Mouse (Mus musculus) hindbrain, embryonic 11.5 days (tissue): ENCODE measurements around the gene Cabin1. TPM values are rescaled to one million over a fixed set of nuclear protein-coding genes. Genes with fewer than 3 reads are reported as not detected.

ENCODE experiments used
- ATAC-seq: fragments of 200-750 bp; cut with Nextera tagmentation; 2 replicates; pipeline ENCODE4 v1.8.0; 2017; ENCODE audit warnings: mild to moderate bottlenecking, moderate TSS enrichment, moderate library complexity; ENCODE audit not compliant: low FRiP score
- DNase-seq: peaks from one replicate; pipeline ENCODE4 v3.0.0-alpha.2; 2015; ENCODE audit warnings: low spot score
- H3K27ac ChIP-seq: fragments of 300-500 bp; sonication (generic); 2 replicates; pipeline ENCODE4 v1.5.1; 2014; ENCODE audit warnings: mild to moderate bottlenecking, low read depth, low read length
- H3K27me3 ChIP-seq: fragments of 300-500 bp; sonication (generic); 2 replicates; pipeline ENCODE4 v1.6.1; 2014; ENCODE audit warnings: mild to moderate bottlenecking, low read length, moderate library complexity, mixed read lengths; ENCODE audit not compliant: control insufficient read depth, insufficient read depth
- H3K36me3 ChIP-seq: fragments of 300-500 bp; sonication (generic); 2 replicates; pipeline ENCODE4 v1.6.1; 2014; ENCODE audit warnings: mild to moderate bottlenecking, low read length, moderate library complexity, mixed read lengths; ENCODE audit not compliant: control insufficient read depth, insufficient read depth
- H3K4me1 ChIP-seq: fragments of 300-500 bp; sonication (generic); replicated peaks from 2 replicates; pipeline ENCODE4 v1.6.1; 2014; ENCODE audit warnings: low read length, mixed read lengths; ENCODE audit not compliant: control insufficient read depth, insufficient read depth
- H3K4me2 ChIP-seq: fragments of 300-500 bp; sonication (generic); replicated peaks from 2 replicates; pipeline ENCODE4 v1.6.1; 2014; ENCODE audit warnings: mild to moderate bottlenecking, low read depth, low read length
- H3K4me3 ChIP-seq: fragments of 300-500 bp; sonication (generic); 2 replicates; pipeline ENCODE4 v1.5.1; 2014; ENCODE audit warnings: low read depth, low read length
- H3K9ac ChIP-seq: fragments of 300-500 bp; sonication (generic); 2 replicates; pipeline ENCODE4 v1.6.1; 2014; ENCODE audit warnings: low read depth, low read length
- H3K9me3 ChIP-seq: fragments of 300-500 bp; sonication (generic); 2 replicates; pipeline ENCODE4 v1.6.1; 2016; ENCODE audit warnings: low read length; ENCODE audit not compliant: control insufficient read depth
- WGBS: fragments of 180-500 bp; shearing (Covaris S2); extraction: QIAGEN DNeasy Blood & Tissue Kit; methylation state at CpG from one replicate; pipeline ENCODE4 v1.1.7; 2014; 5-methylcytosine and 5-hydroxymethylcytosine counted together
- polyA plus RNA-seq: library from polyadenylated mRNA; unstranded; fragments of >200 nt; fragmentation: Nextera tagmentation; extraction: Ambion mirVana; gene quantifications from 2 replicates; pipeline ENCODE4 v1.2.1, GENCODE M21; 2014

Cabin1 gene
- 34.8 and 40.9 TPM in 2 replicates for polyA plus RNA-seq

- peak within 1 kb of the TSS; percentile 81 for H3K9ac ChIP-seq
- ATAC-seq (peak; percentile 98), DNase-seq (peak; percentile 99)
- H3K9me3 ChIP-seq = no peaks in the 10 kb centered on the region
- H3K4me3 ChIP-seq = peak within 1 kb of the TSS; percentile 89
- H3K36me3 ChIP-seq = no peaks in the 10 kb centered on the region
- no peaks in the 10 kb centered on the region for H3K27me3 ChIP-seq
- peak within 1 kb of the TSS; percentile 67 for H3K4me2 ChIP-seq
- under 1% methylated on average over 59 of the region's 61 CpGs for WGBS
- H3K27ac ChIP-seq = peak within 1 kb of the TSS; percentile 47; the same call in 1 of the 2 replicates
- 0 out of 2 replicates have a peak, but pooled peaks cover 4% of the 10 kb centered on the region for H3K4me1 ChIP-seq
Observed at GRCm38 (mm10) chr10:75763682-75764518, at the start of gene Cabin1. Gene Cabin1 (minus strand): TSS chr10:75764341.

DNA sequence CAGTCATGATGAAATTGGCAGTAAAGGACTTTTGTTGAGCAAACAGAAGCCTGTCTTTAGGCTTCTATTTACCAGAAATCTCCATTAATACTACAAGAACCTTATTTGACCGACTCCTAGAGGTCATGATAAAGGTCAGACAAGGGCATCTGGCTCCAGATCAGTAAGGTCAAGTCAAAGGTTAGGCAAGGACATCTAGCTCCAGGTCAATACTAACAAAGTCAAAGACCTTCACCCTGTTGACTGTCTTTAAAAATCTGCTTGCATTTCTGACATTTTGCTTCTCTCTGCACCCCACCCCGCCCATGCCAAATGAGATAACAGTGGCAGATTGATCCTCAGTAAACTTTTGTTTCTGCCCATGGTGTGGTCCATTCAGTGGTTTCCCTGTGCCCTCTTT, 40.1 kb upstream of the Cabin1 start:
- Histone ChIP-seq H3K27me3 (no peaks in the 10 kb centered on the region), H3K4me3 (no peak overlapping the region), H3K4me1 (no peaks in the 10 kb centered on the region), H3K27ac (no peak overlapping the region), H3K9ac (no peak overlapping the region), H3K9me3 (no peaks in the 10 kb centered on the region), H3K4me2 (no peak overlapping the region), H3K36me3 (no peaks in the 10 kb centered on the region)
- WGBS = 74% methylated on average over 2 of the region's 2 CpGs
- ATAC-seq = no peak
- no peak for DNase-seq

DNA sequence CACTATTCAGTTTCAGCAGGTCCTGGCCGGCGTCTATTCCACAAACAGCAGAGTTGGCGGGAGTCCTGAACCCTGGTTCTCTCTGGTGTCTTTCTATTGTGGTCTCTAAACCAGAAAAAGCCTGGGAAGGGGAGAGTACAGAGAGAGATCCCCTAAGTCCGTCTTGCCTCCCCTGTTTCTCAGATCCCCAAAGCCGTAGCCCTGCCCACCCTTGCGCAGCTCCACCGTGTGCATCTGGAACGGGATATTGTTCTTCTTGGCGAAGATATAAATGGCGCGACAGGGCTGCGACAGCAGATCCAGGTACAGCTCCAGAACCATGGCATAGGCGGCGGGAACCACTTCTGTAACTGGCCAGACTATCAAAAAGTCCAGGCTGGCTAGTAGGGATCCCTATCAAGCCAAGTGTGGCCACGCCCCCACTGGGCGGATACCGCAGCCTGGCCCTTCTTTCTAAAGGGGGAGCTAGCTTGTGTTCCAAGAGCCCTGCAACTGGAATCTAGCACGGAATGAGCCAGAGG, 34.1 kb upstream of the Cabin1 start, which contains the start of gene Gstt1:
TSS of gene Gstt1 (minus strand) at position 409 of the 521 bp plus-strand sequence.
- Histone ChIP-seq H3K4me2 (peak within 1 kb of the TSS; percentile 78), H3K27ac (no peak within 1 kb of the TSS)
- no peak for ATAC-seq

DNA sequence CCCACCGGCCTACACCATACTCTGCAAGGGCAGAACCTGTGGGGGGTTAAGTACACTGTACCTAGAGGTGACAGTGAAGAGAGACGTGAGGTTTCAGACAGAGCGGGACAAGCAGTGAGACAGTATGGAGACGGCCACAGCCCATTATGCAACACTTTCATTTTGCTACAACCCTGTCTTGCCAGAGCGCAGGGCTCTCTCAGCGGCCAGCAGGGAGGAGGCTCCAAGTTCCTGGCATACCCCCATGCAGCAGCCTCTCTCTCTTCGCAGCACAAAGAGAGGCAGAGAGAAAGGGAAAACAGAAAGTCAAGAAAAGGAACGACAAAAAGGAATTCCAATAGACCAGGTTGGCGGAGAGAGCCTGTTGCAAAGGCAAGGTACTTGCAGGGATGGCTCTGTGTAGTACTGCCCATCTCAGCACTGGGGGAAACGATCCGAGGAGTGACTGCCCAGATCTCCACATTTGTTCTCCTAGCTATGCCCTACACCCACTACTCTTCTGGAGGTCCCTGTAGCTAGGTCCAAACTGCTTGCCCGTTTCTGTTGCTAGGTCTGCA, 33.6 kb upstream of the Cabin1 start:
- ATAC-seq (peak; percentile 51; the same call in 1 of the 2 replicates), DNase-seq (peak; percentile 52)
- H3K4me3 ChIP-seq = peak overlapping the region; percentile 37
- H3K9ac ChIP-seq = peak overlapping the region; percentile 61
- H3K36me3 ChIP-seq = no peaks in the 10 kb centered on the region
- H3K4me2 ChIP-seq = peak overlapping the region; percentile 78
- H3K27ac ChIP-seq = no peak overlapping the region
- H3K4me1 ChIP-seq = peaks cover 4% of the 10 kb centered on the region
- no peaks in the 10 kb centered on the region for H3K9me3 ChIP-seq
- H3K27me3 ChIP-seq = peaks cover 4% of the 10 kb centered on the region; the same call in 1 of the 2 replicates
- under 1% methylated on average over 12 of the region's 12 CpGs for WGBS

More for the DNA sequence above, 34.1 kb upstream of the Cabin1 start, which contains the start of gene Gstt1:
- Histone ChIP-seq H3K4me3 (peak within 1 kb of the TSS; percentile 37), H3K9ac (peak within 1 kb of the TSS; percentile 61), H3K4me1 (peaks cover 4% of the 10 kb centered on the region), H3K9me3 (no peaks in the 10 kb centered on the region), H3K36me3 (no peaks in the 10 kb centered on the region), H3K27me3 (peaks cover 4% of the 10 kb centered on the region; the same call in 1 of the 2 replicates)
- 2% methylated on average over 18 of the region's 18 CpGs for WGBS
- DNase-seq = peak; percentile 61

DNA sequence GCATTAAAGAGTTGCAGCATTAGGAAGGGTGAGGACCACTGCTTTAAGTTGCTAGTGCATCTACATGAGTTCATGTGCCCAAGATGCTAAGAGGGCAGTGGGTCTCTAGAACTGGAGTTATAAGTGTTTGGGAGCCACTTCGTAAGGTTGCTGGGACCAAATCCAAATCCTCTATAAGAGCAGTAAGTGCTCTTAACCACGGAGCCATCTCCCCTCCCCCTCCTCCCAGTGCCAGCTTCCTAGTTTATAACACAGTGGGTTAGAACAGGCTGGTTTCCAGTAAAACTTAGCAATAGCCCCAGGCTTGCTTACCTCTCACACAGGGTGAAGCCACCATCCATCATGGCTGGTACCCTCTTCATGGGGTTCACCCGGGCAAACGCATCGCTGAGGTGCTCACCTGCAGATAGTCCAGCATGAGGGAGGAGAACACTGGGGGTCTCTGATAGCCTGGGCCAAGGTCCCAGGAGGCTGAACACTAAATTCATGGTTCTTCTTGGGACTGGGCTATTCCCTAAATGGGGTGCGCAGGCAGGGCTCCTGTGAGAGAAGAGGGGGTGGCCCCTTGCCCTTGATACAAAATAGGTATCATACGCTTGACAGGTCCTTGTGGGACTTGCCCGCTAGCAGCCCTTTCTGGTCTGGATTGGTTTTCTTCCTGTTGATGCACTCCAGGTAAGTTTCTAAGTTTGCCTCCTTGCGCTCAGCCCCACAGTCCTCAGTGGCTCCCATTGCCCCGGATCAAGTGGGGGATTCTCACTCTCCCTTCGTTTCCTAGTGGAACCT, 32.8 kb upstream of the Cabin1 start:
- DNase-seq (no peak), ATAC-seq (no peak)
- Histone ChIP-seq H3K4me2 (peak overlapping the region; percentile 78), H3K9me3 (no peaks in the 10 kb centered on the region), H3K36me3 (no peaks in the 10 kb centered on the region), H3K27me3 (peaks cover 4% of the 10 kb centered on the region; the same call in 1 of the 2 replicates), H3K4me3 (peak overlapping the region; percentile 37), H3K27ac (no peak overlapping the region), H3K9ac (no peak overlapping the region), H3K4me1 (peaks cover 4% of the 10 kb centered on the region)
- 42% methylated on average over 11 of the region's 11 CpGs for WGBS

DNA sequence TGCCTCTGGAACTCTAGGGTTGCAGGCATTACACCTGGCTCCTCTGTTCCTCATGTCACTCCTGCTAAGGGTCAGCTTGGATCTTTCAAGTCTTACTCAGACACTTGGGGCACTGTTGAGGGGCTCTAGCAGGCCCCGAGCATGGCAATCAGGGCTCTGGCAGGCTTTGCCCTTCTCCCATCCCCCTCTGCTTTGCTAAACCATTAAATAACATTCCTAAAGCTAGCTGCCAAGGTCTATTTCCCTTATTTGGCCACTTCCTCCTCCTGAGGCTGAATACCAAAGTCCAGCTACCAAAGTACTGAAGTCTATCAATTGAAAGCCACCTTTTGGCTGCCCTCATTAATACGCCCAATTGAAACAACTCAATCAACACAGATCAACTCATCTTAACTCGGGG, 30.7 kb upstream of the Cabin1 start:
- no peak overlapping the region for H3K9ac ChIP-seq
- no peak for ATAC-seq
- H3K36me3 ChIP-seq = no peaks in the 10 kb centered on the region
- H3K4me3 ChIP-seq = no peak overlapping the region
- peaks cover 4% of the 10 kb centered on the region; the same call in 1 of the 2 replicates for H3K27me3 ChIP-seq
- 40% methylated on average over 3 of the region's 3 CpGs for WGBS
- no peak overlapping the region for H3K27ac ChIP-seq
- no peaks in the 10 kb centered on the region for H3K9me3 ChIP-seq
- no peak overlapping the region for H3K4me2 ChIP-seq
- no peak for DNase-seq
- peaks cover 4% of the 10 kb centered on the region for H3K4me1 ChIP-seq

GRCm38 (mm10) chr10:75790773-75791172, 26.6 kb upstream of the Cabin1 start:
- WGBS = 22% methylated on average over 7 of the region's 7 CpGs
- H3K9ac ChIP-seq = no peak overlapping the region
- no peak for ATAC-seq

DNA sequence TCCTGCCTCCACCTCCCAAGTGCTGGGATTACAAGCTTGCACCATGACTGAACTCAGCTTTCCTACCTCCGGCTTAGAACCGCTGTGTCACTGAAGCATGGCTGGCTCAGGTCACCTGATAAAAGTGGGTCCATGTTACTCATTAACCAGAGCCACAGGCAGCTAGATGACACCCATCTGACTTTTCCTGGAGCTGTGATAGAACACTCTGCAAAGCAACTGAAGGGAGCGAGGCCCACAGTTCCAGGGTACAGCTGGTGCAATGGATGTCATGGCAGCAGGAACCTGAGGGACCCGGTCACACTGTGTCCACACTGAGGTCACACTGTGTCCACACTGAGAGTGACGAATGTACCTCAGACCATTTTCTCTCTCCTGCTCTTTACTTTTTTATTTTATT, 25.7 kb upstream of the Cabin1 start:
- H3K36me3 ChIP-seq = no peaks in the 10 kb centered on the region
- H3K4me2 ChIP-seq = no peak overlapping the region
- no peaks in the 10 kb centered on the region for H3K9me3 ChIP-seq
- no peak overlapping the region for H3K27ac ChIP-seq
- no peaks in the 10 kb centered on the region for H3K27me3 ChIP-seq
- no peak overlapping the region for H3K9ac ChIP-seq
- DNase-seq (no peak), ATAC-seq (no peak)
- WGBS = 92% methylated on average over 5 of the region's 5 CpGs
- no peak overlapping the region for H3K4me3 ChIP-seq
- no peaks in the 10 kb centered on the region for H3K4me1 ChIP-seq

More at GRCm38 (mm10) chr10:75790773-75791172, 26.6 kb upstream of the Cabin1 start:
- Histone ChIP-seq H3K4me2 (no peak overlapping the region), H3K27ac (no peak overlapping the region), H3K27me3 (no peaks in the 10 kb centered on the region), H3K4me1 (no peaks in the 10 kb centered on the region), H3K36me3 (no peaks in the 10 kb centered on the region), H3K9me3 (no peaks in the 10 kb centered on the region), H3K4me3 (no peak overlapping the region)
- no peak for DNase-seq
